ENCODE assay signal across 10 mouse cellular contexts in genomic region chr6:97349355-97350138, GRCm38 (mm10).
DNase-seq lines count a peak whose midpoint lies in the region; ATAC-seq and TF ChIP-seq lines count a peak whose summit lies in the region.
"Had no signal": no experiment of that assay in that cellular context is flagged by ENCODE, and none has a peak within 500 bp of the region (broad histone marks: within the 10 kb centered on the region; RNA-seq: fewer than 3 reads in every experiment).

No protein-coding gene starts in this region.

- DNase-seq in kidney, adult 2 months: peak; percentile 19
- no peak for DNase-seq in kidney, adult 18-20 months
- DNase-seq in embryonic facial prominence, embryonic 11.5 days (ENCODE audit: low spot score): peak; percentile 17
- peak; percentile 40 for DNase-seq in lung, postnatal 10 days
- no peak for DNase-seq in right cerebral cortex, adult 2 months (ENCODE audit: low spot score in 2 of 2)
- no peak for DNase-seq in spleen, postnatal 14 days (ENCODE audit: low spot score in 2 of 2)
- no peak for DNase-seq in frontal cortex, postnatal 14 days (ENCODE audit: low spot score in 2 of 2)

- no peak for TF ChIP-seq POLR2A in kidney, adult 2 months (IDR thresholded peaks at IDR 0.05; ENCODE audit: low read depth, low read length)

- H3K4me3 ChIP-seq in kidney, adult 2 months (ENCODE audit: insufficient read depth, low read depth, low read length): no peak overlapping the region
- H3K4me3 ChIP-seq in embryonic facial prominence, embryonic 11.5 days (ENCODE audit: low read depth, low read length): no peak overlapping the region
- no peak overlapping the region for H3K4me3 ChIP-seq in kidney, embryonic 15.5 days (replicated peaks)
- H3K4me3 ChIP-seq: neural tube, embryonic 13.5 days had no signal

- H3K9me3 ChIP-seq in embryonic facial prominence, embryonic 11.5 days (replicated peaks; ENCODE audit: control insufficient read depth, low read length): no peaks in the 10 kb centered on the region
- no peaks in the 10 kb centered on the region for H3K9me3 ChIP-seq in kidney, embryonic 15.5 days (replicated peaks)
- H3K9me3 ChIP-seq: neural tube, embryonic 13.5 days had no signal

- no peaks in the 10 kb centered on the region; the same call in none of the 2 replicates for H3K36me3 ChIP-seq in kidney, adult 2 months (ENCODE audit: control insufficient read depth, insufficient read depth, low read length)
- no peaks in the 10 kb centered on the region for H3K36me3 ChIP-seq in embryonic facial prominence, embryonic 11.5 days (replicated peaks; ENCODE audit: control insufficient read depth, insufficient read depth, low read depth, low read length)
- no peaks in the 10 kb centered on the region for H3K36me3 ChIP-seq in kidney, embryonic 15.5 days

- H3K9ac ChIP-seq in embryonic facial prominence, embryonic 11.5 days (replicated peaks; ENCODE audit: low read length): no peak overlapping the region
- H3K9ac ChIP-seq in kidney, embryonic 15.5 days: no peak overlapping the region
- H3K9ac ChIP-seq: neural tube, embryonic 13.5 days had no signal

- TF ChIP-seq CTCF in kidney, adult 2 months (conservative IDR thresholded peaks at IDR 0.05; ENCODE audit: insufficient read depth, insufficient read length, low read depth, low read length): no peak

- H3K4me1 ChIP-seq in kidney, adult 2 months (ENCODE audit: control insufficient read depth, insufficient read depth, low read length): peaks cover 6% of the 10 kb centered on the region; the same call in 1 of the 2 replicates
- H3K4me1 ChIP-seq in embryonic facial prominence, embryonic 11.5 days (ENCODE audit: control insufficient read depth, insufficient read depth, low read length): peaks cover 3% of the 10 kb centered on the region; the same call in 1 of the 2 replicates
- peaks cover 45% of the 10 kb centered on the region for H3K4me1 ChIP-seq in kidney, embryonic 15.5 days

- H3K27me3 ChIP-seq in kidney, adult 2 months (replicated peaks; ENCODE audit: control insufficient read depth, insufficient read depth, low read length): no peaks in the 10 kb centered on the region
- no peaks in the 10 kb centered on the region for H3K27me3 ChIP-seq in embryonic facial prominence, embryonic 11.5 days (ENCODE audit: control insufficient read depth, insufficient read depth, low read length)
- H3K27me3 ChIP-seq in kidney, embryonic 15.5 days: no peaks in the 10 kb centered on the region
- H3K27me3 ChIP-seq: CH12.LX; neural tube, embryonic 13.5 days had no signal

- ATAC-seq in embryonic facial prominence, embryonic 11.5 days (replicated peaks; ENCODE audit: insufficient number of reproducible peaks, low FRiP score, low TSS enrichment, low read depth): no peak
- peak; percentile 57; the same call in 1 of the 2 replicates for ATAC-seq in kidney, embryonic 15.5 days (replicated peaks; ENCODE audit: low FRiP score)

- H3K27ac ChIP-seq in kidney, adult 2 months (ENCODE audit: insufficient read depth, low read depth, low read length): peak overlapping the region; percentile 30; the same call in 1 of the 2 replicates
- no peak overlapping the region for H3K27ac ChIP-seq in embryonic facial prominence, embryonic 11.5 days (replicated peaks; ENCODE audit: low read depth, low read length)
- H3K27ac ChIP-seq in kidney, embryonic 15.5 days: peak overlapping the region; percentile 43
- H3K27ac ChIP-seq: neural tube, embryonic 13.5 days had no signal

- no peak overlapping the region for H3K4me2 ChIP-seq in embryonic facial prominence, embryonic 11.5 days (ENCODE audit: low read depth, low read length)
- no peak overlapping the region for H3K4me2 ChIP-seq in kidney, embryonic 15.5 days
- H3K4me2 ChIP-seq: neural tube, embryonic 13.5 days had no signal

- WGBS in kidney, adult 2 months: 31% methylated on average over 8 of the region's 8 CpGs
- WGBS in embryonic facial prominence, embryonic 11.5 days: 27% methylated on average over 8 of the region's 8 CpGs
- WGBS in kidney, embryonic 15.5 days: 16% methylated on average over 8 of the region's 8 CpGs

Comparison
In these comparisons a context has a peak if more than half of its experiments do, and no peak if none do; other contexts are left out.
1. DNase-seq: peak in kidney, adult 2 months (single experiment), embryonic facial prominence, embryonic 11.5 days (single experiment) and lung, postnatal 10 days (single experiment); none in kidney, adult 18-20 months (single experiment), right cerebral cortex, adult 2 months (0 of 2), spleen, postnatal 14 days (0 of 2) and frontal cortex, postnatal 14 days (0 of 2).